Mouse (Mus musculus): ENCODE measurements around the gene Ky.

- no peak for TF ChIP-seq CTCF (IDR thresholded peaks at IDR 0.05; ENCODE audit: low read depth)
- no peak for TF ChIP-seq EP300 (IDR thresholded peaks at IDR 0.05; ENCODE audit: low read depth)
Measured at GRCm38 (mm10) chr9:102513578-102513977, 8.0 kb downstream of the Ky start.

Data from liver, embryonic 14.5 days (tissue).